Mouse (Mus musculus): ENCODE results near the gene Tnni3k. TPM values are rescaled to one million over a fixed set of nuclear protein-coding genes. Genes with fewer than 3 reads are reported as not detected.

Gene Tnni3k
- 0.10 and 0.17 TPM in 2 replicates for polyA plus RNA-seq (2015; fragmentation: Nextera tagmentation; extraction: Ambion mirVana)

GRCm38 (mm10) chr3:155055231-155055916 lies at the start of gene Tnni3k:
Tnni3k (minus strand) TSS chr3:155055407.
- Histone ChIP-seq H3K27ac (ENCODE audit: low read depth, low read length) (no peak within 1 kb of the TSS), H3K4me3 (ENCODE audit: low read length) (no peak within 1 kb of the TSS), H3K9me3 (ENCODE audit: control insufficient read depth, low read length) (no peaks in the 10 kb centered on the region), H3K36me3 (ENCODE audit: control insufficient read depth, insufficient read depth, low read length) (no peaks in the 10 kb centered on the region), H3K27me3 (replicated peaks; ENCODE audit: control insufficient read depth, insufficient read depth, low read length) (no peaks in the 10 kb centered on the region), H3K4me2 (ENCODE audit: low read length) (no peak within 1 kb of the TSS), H3K4me1 (ENCODE audit: control insufficient read depth, insufficient read depth, low read depth, low read length) (no peaks in the 10 kb centered on the region), H3K9ac (ENCODE audit: low read depth, low read length) (no peak within 1 kb of the TSS)
- 81% methylated on average over 6 of the region's 6 CpGs for WGBS
- ATAC-seq = no peak

- H3K9me3 ChIP-seq (ENCODE audit: control insufficient read depth, low read length) = no peaks in the 10 kb centered on the region
- no peak for ATAC-seq
- no peak overlapping the region for H3K9ac ChIP-seq (ENCODE audit: low read depth, low read length)
- no peaks in the 10 kb centered on the region for H3K27me3 ChIP-seq (replicated peaks; ENCODE audit: control insufficient read depth, insufficient read depth, low read length)
- no peak overlapping the region for H3K4me2 ChIP-seq (ENCODE audit: low read length)
- H3K4me3 ChIP-seq (ENCODE audit: low read length) = no peak overlapping the region
- H3K4me1 ChIP-seq (ENCODE audit: control insufficient read depth, insufficient read depth, low read depth, low read length) = no peaks in the 10 kb centered on the region
- H3K36me3 ChIP-seq (ENCODE audit: control insufficient read depth, insufficient read depth, low read length) = no peaks in the 10 kb centered on the region
- 75% methylated on average over 1 of the region's 1 CpGs for WGBS
- H3K27ac ChIP-seq (ENCODE audit: low read depth, low read length) = no peak overlapping the region
These were observed 44.1 kb upstream of the Tnni3k start for GRCm38 (mm10) chr3:155099266-155099665.

- H3K36me3 ChIP-seq (ENCODE audit: control insufficient read depth, insufficient read depth, low read length) = no peaks in the 10 kb centered on the region
- H3K9ac ChIP-seq (ENCODE audit: low read depth, low read length) = peak within 1 kb of the TSS; percentile 83
- peak within 1 kb of the TSS; percentile 71 for H3K4me3 ChIP-seq (ENCODE audit: low read length)
- H3K27ac ChIP-seq (ENCODE audit: low read depth, low read length) = peak within 1 kb of the TSS; percentile 96
- peak; percentile 100 for ATAC-seq
- H3K4me2 ChIP-seq (ENCODE audit: low read length) = peak within 1 kb of the TSS; percentile 74
- WGBS = under 1% methylated on average over 47 of the region's 47 CpGs
- H3K9me3 ChIP-seq (ENCODE audit: control insufficient read depth, low read length) = no peaks in the 10 kb centered on the region
- H3K4me1 ChIP-seq (ENCODE audit: control insufficient read depth, insufficient read depth, low read depth, low read length) = peaks cover 6% of the 10 kb centered on the region; the same call in 1 of the 2 replicates
- no peaks in the 10 kb centered on the region for H3K27me3 ChIP-seq (replicated peaks; ENCODE audit: control insufficient read depth, insufficient read depth, low read length)
These were observed 38.1 kb upstream of the Tnni3k start, which contains the start of the genes Fpgt and Lrriq3 for GRCm38 (mm10) chr3:155093116-155093956. Fpgt (minus strand) TSS chr3:155093403. Lrriq3 (plus strand) TSS chr3:155093434.

- no peaks in the 10 kb centered on the region for H3K27me3 ChIP-seq (replicated peaks; ENCODE audit: control insufficient read depth, insufficient read depth, low read length)
- no peak overlapping the region for H3K9ac ChIP-seq (ENCODE audit: low read depth, low read length)
- H3K4me1 ChIP-seq (ENCODE audit: control insufficient read depth, insufficient read depth, low read depth, low read length) = peaks cover 6% of the 10 kb centered on the region; the same call in 1 of the 2 replicates
- WGBS = 95% methylated on average over 6 of the region's 6 CpGs
- H3K27ac ChIP-seq (ENCODE audit: low read depth, low read length) = no peak overlapping the region
- H3K4me3 ChIP-seq (ENCODE audit: low read length) = no peak overlapping the region
- ATAC-seq = no peak
- peak overlapping the region; percentile 74 for H3K4me2 ChIP-seq (ENCODE audit: low read length)
- H3K36me3 ChIP-seq (ENCODE audit: control insufficient read depth, insufficient read depth, low read length) = peaks cover 8% of the 10 kb centered on the region
- no peaks in the 10 kb centered on the region for H3K9me3 ChIP-seq (ENCODE audit: control insufficient read depth, low read length)
These were observed 36.9 kb upstream of the Tnni3k start for GRCm38 (mm10) chr3:155092081-155092480.

- Histone ChIP-seq H3K27ac (ENCODE audit: low read depth, low read length) (no peak overlapping the region), H3K4me3 (ENCODE audit: low read length) (no peak overlapping the region)
These were observed 22.7 kb upstream of the Tnni3k start for GRCm38 (mm10) chr3:155077908-155078307.

GRCm38 (mm10) chr3:155059449-155059822 lies 4.2 kb upstream of the Tnni3k start:
- no peaks in the 10 kb centered on the region for H3K27me3 ChIP-seq (replicated peaks; ENCODE audit: control insufficient read depth, insufficient read depth, low read length)
- no peak for ATAC-seq
- H3K27ac ChIP-seq (ENCODE audit: low read depth, low read length) = no peak overlapping the region
- no peaks in the 10 kb centered on the region for H3K4me1 ChIP-seq (ENCODE audit: control insufficient read depth, insufficient read depth, low read depth, low read length)
- no peaks in the 10 kb centered on the region for H3K36me3 ChIP-seq (ENCODE audit: control insufficient read depth, insufficient read depth, low read length)
- no peak overlapping the region for H3K4me2 ChIP-seq (ENCODE audit: low read length)
- no peak overlapping the region for H3K9ac ChIP-seq (ENCODE audit: low read depth, low read length)
- no peaks in the 10 kb centered on the region for H3K9me3 ChIP-seq (ENCODE audit: control insufficient read depth, low read length)
- no peak overlapping the region for H3K4me3 ChIP-seq (ENCODE audit: low read length)

More at GRCm38 (mm10) chr3:155077908-155078307, 22.7 kb upstream of the Tnni3k start:
- WGBS = 86% methylated on average over 4 of the region's 4 CpGs
- no peak for ATAC-seq
- H3K4me2 ChIP-seq (ENCODE audit: low read length) = no peak overlapping the region
- no peaks in the 10 kb centered on the region for H3K27me3 ChIP-seq (replicated peaks; ENCODE audit: control insufficient read depth, insufficient read depth, low read length)
- H3K36me3 ChIP-seq (ENCODE audit: control insufficient read depth, insufficient read depth, low read length) = no peaks in the 10 kb centered on the region
- H3K9ac ChIP-seq (ENCODE audit: low read depth, low read length) = no peak overlapping the region
- H3K9me3 ChIP-seq (ENCODE audit: control insufficient read depth, low read length) = no peaks in the 10 kb centered on the region
- H3K4me1 ChIP-seq (ENCODE audit: control insufficient read depth, insufficient read depth, low read depth, low read length) = no peaks in the 10 kb centered on the region

- Histone ChIP-seq H3K4me3 (ENCODE audit: low read length) (no peak overlapping the region), H3K9ac (ENCODE audit: low read depth, low read length) (no peak overlapping the region), H3K27ac (ENCODE audit: low read depth, low read length) (no peak overlapping the region), H3K4me1 (ENCODE audit: control insufficient read depth, insufficient read depth, low read depth, low read length) (no peaks in the 10 kb centered on the region), H3K4me2 (ENCODE audit: low read length) (no peak overlapping the region), H3K27me3 (replicated peaks; ENCODE audit: control insufficient read depth, insufficient read depth, low read length) (no peaks in the 10 kb centered on the region), H3K9me3 (ENCODE audit: control insufficient read depth, low read length) (no peaks in the 10 kb centered on the region), H3K36me3 (ENCODE audit: control insufficient read depth, insufficient read depth, low read length) (no peaks in the 10 kb centered on the region)
- no peak for ATAC-seq
- WGBS = 83% methylated on average over 6 of the region's 6 CpGs
These were observed 3.7 kb upstream of the Tnni3k start for GRCm38 (mm10) chr3:155058800-155059448.

GRCm38 (mm10) chr3:155057566-155057965 lies 2.4 kb upstream of the Tnni3k start:
- Histone ChIP-seq H3K4me1 (ENCODE audit: control insufficient read depth, insufficient read depth, low read depth, low read length) (no peaks in the 10 kb centered on the region), H3K4me3 (ENCODE audit: low read length) (no peak overlapping the region), H3K27me3 (replicated peaks; ENCODE audit: control insufficient read depth, insufficient read depth, low read length) (no peaks in the 10 kb centered on the region), H3K9me3 (ENCODE audit: control insufficient read depth, low read length) (no peaks in the 10 kb centered on the region), H3K9ac (ENCODE audit: low read depth, low read length) (no peak overlapping the region), H3K27ac (ENCODE audit: low read depth, low read length) (no peak overlapping the region), H3K4me2 (ENCODE audit: low read length) (no peak overlapping the region), H3K36me3 (ENCODE audit: control insufficient read depth, insufficient read depth, low read length) (no peaks in the 10 kb centered on the region)
- ATAC-seq = no peak

- no peaks in the 10 kb centered on the region for H3K27me3 ChIP-seq (replicated peaks; ENCODE audit: control insufficient read depth, insufficient read depth, low read length)
- H3K4me1 ChIP-seq (ENCODE audit: control insufficient read depth, insufficient read depth, low read depth, low read length) = no peaks in the 10 kb centered on the region
- no peak overlapping the region for H3K9ac ChIP-seq (ENCODE audit: low read depth, low read length)
- no peaks in the 10 kb centered on the region for H3K9me3 ChIP-seq (ENCODE audit: control insufficient read depth, low read length)
- H3K27ac ChIP-seq (ENCODE audit: low read depth, low read length) = no peak overlapping the region
- ATAC-seq = no peak
- H3K4me2 ChIP-seq (ENCODE audit: low read length) = no peak overlapping the region
- no peaks in the 10 kb centered on the region for H3K36me3 ChIP-seq (ENCODE audit: control insufficient read depth, insufficient read depth, low read length)
- H3K4me3 ChIP-seq (ENCODE audit: low read length) = no peak overlapping the region
These were observed 1.4 kb upstream of the Tnni3k start for GRCm38 (mm10) chr3:155056606-155057005.
